ENCODE assay signal across 18 mouse cellular contexts in the genomic region with DNA sequence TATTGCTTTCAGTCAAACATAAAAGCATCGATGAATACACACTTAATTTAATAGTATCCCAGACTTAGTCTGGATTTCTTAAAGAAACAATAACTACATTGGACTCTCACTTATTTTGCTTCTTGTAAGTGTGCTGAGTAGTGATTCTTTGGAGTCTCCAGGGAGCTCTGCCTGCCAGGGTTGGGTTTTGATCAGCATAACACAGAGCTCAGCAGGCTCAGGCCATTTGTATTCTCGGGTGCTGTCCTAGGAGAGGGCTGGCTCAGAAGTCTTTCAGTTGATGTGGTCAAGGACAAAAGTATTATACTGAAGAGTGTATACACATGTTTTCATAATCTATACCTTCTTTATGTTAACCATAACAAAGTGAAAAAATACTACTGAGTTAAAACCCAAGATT. TPM values are rescaled to one million over a fixed set of nuclear protein-coding genes. Genes with fewer than 3 reads are reported as not detected.
A peak's percentile ranks its signal among the peaks of the same experiment; 100 is the strongest.
DNase-seq lines count a peak whose midpoint lies in the region; TF ChIP-seq lines count a peak whose summit lies in the region.
"Had no signal": no experiment of that assay in that cellular context is flagged by ENCODE, and none has a peak within 500 bp of the region (broad histone marks: within the 10 kb centered on the region; RNA-seq: fewer than 3 reads in every experiment).

No protein-coding gene starts in this region.

- no peak for TF ChIP-seq CTCF in left cerebral cortex, adult 2 months (IDR thresholded peaks at IDR 0.05)

- peak overlapping the region; percentile 17; the same call in 1 of the 2 replicates for H3K27ac ChIP-seq in left cerebral cortex, adult 2 months
- H3K27ac ChIP-seq: forebrain, embryonic 10.5 days; forebrain, embryonic 13.5 days; heart, adult 2 months; hindbrain, embryonic 12.5 days; hindbrain, postnatal 0 days had no signal

- intact Hi-C loops in left cerebral cortex, adult 2 months (cut with DNase I), result no loop called here
- intact Hi-C loops in left cerebral cortex, postnatal 36 days (cut with DNase I), result loop anchor here (10.0 kb wide), 1 partner anchor 49 kb away; no protein-coding TSS in a partner anchor

- H3K4me3 ChIP-seq in left cerebral cortex, adult 2 months, result no peak overlapping the region
- H3K4me3 ChIP-seq: forebrain, embryonic 10.5 days; forebrain, embryonic 13.5 days; heart, adult 2 months; hindbrain, embryonic 12.5 days had no signal

- DNase-seq in adrenal gland, postnatal 10 days, result peak; percentile 23
- no peak for DNase-seq in adrenal gland, postnatal 14 days
- no peak for DNase-seq in left cerebral cortex, adult 2 months (ENCODE audit: extremely low spot score in 1 of 2, low spot score in 2 of 2)
- DNase-seq in left cerebral cortex, postnatal 36 days (ENCODE audit: low spot score in 2 of 2), result no peak
- peak; percentile 58 for DNase-seq in adipocyte (ENCODE audit: low spot score)
- no peak for DNase-seq in cerebellum, postnatal 36 days
- DNase-seq: adrenal gland, adult 8-10 months; cerebellum, adult 11-12 months; cerebellum, adult 8-10 months; cerebellum, postnatal 10 days; gastrocnemius, postnatal 10 days; gastrocnemius, postnatal 36 days; heart, adult 2 months; kidney, adult 18-20 months had no signal

RNA-seq across cellular contexts. Expression of gene Abl2, which starts 6.7 kb away (rescaled TPM):
- 10 to 100 TPM; 18.9 to 19.9 TPM for total RNA-seq in adrenal gland, postnatal 10 days (2021)
- total RNA-seq in adrenal gland, postnatal 14 days (2021), result 19.9 and 20.9 TPM in 2 replicates
- 10 to 100 TPM; 63.5 to 73.9 TPM for total RNA-seq in left cerebral cortex, adult 2 months (2021)
- total RNA-seq in left cerebral cortex, postnatal 36 days (2021), result 10 to 100 TPM; 53.8 to 69.7 TPM

RNA-seq across cellular contexts. Expression of gene Gm10031, which starts 41.5 kb away (rescaled TPM):
- total RNA-seq in adrenal gland, postnatal 10 days (2021), result 10 to 100 TPM; 34.8 to 39.6 TPM
- 41.3 and 41.6 TPM in 2 replicates for total RNA-seq in adrenal gland, postnatal 14 days (2021)
- 10 to 100 TPM; 43.3 to 44.5 TPM for total RNA-seq in left cerebral cortex, adult 2 months (2021)
- 10 to 100 TPM; 42.9 to 43.3 TPM for total RNA-seq in left cerebral cortex, postnatal 36 days (2021)

Comparison
In these comparisons a context has a peak if more than half of its experiments do, and no peak if none do; other contexts are left out.
1. DNase-seq: peak in adrenal gland, postnatal 10 days (single experiment) and adipocyte (single experiment); none in adrenal gland, postnatal 14 days (single experiment), left cerebral cortex, adult 2 months (0 of 2), left cerebral cortex, postnatal 36 days (0 of 2) and cerebellum, postnatal 36 days (0 of 2).